Comparison of ENCODE assay signal across 28 mouse cellular contexts in genomic region chr15:77174018-77174417, GRCm38 (mm10).
DNase-seq lines count a peak whose midpoint lies in the region; ATAC-seq and TF ChIP-seq lines count a peak whose summit lies in the region.
"Had no signal": no experiment of that assay in that cellular context is flagged by ENCODE, and none has a peak within 500 bp of the region (broad histone marks: within the 10 kb centered on the region; RNA-seq: fewer than 3 reads in every experiment).

No protein-coding gene starts in this region.

- peak overlapping the region; percentile 54 for H3K27ac ChIP-seq in heart, adult 2 months
- H3K27ac ChIP-seq in heart, embryonic 12.5 days (ENCODE audit: poor library complexity, severe bottlenecking): peak overlapping the region; percentile 55
- H3K27ac ChIP-seq in heart, embryonic 15.5 days: peak overlapping the region; percentile 67
- no peak overlapping the region for H3K27ac ChIP-seq in lung, postnatal 0 days (ENCODE audit: low read length)
- H3K27ac ChIP-seq: embryonic facial prominence, embryonic 10.5 days; embryonic facial prominence, embryonic 13.5 days; forebrain, embryonic 12.5 days; forebrain, embryonic 15.5 days; hindbrain, embryonic 10.5 days; hindbrain, embryonic 13.5 days; intestine, embryonic 15.5 days had no signal

- no peak overlapping the region for H3K9ac ChIP-seq in heart, adult 2 months (ENCODE audit: low read depth, low read length)
- H3K9ac ChIP-seq in heart, embryonic 12.5 days: no peak overlapping the region
- no peak overlapping the region for H3K9ac ChIP-seq in heart, embryonic 15.5 days
- no peak overlapping the region for H3K9ac ChIP-seq in lung, postnatal 0 days (replicated peaks; ENCODE audit: low read depth)
- H3K9ac ChIP-seq: embryonic facial prominence, embryonic 13.5 days; forebrain, embryonic 12.5 days; forebrain, embryonic 15.5 days; hindbrain, embryonic 13.5 days; intestine, embryonic 15.5 days had no signal

- H3K36me3 ChIP-seq in heart, adult 2 months (ENCODE audit: control insufficient read depth, insufficient read depth, low read length): peaks cover 16% of the 10 kb centered on the region
- H3K36me3 ChIP-seq in heart, embryonic 12.5 days: no peaks in the 10 kb centered on the region
- H3K36me3 ChIP-seq in heart, embryonic 15.5 days: no peaks in the 10 kb centered on the region
- no peaks in the 10 kb centered on the region for H3K36me3 ChIP-seq in lung, postnatal 0 days (ENCODE audit: insufficient read depth, low read length)
- H3K36me3 ChIP-seq: embryonic facial prominence, embryonic 10.5 days; embryonic facial prominence, embryonic 13.5 days; forebrain, embryonic 12.5 days; forebrain, embryonic 15.5 days; hindbrain, embryonic 10.5 days; hindbrain, embryonic 13.5 days; intestine, embryonic 15.5 days had no signal

- WGBS in heart, adult 2 months: 61% methylated on average over 5 of the region's 5 CpGs
- 50% methylated on average over 5 of the region's 5 CpGs for WGBS in heart, embryonic 12.5 days
- WGBS in heart, embryonic 15.5 days: 49% methylated on average over 5 of the region's 5 CpGs
- WGBS in lung, postnatal 0 days: 66% methylated on average over 5 of the region's 5 CpGs

- H3K9me3 ChIP-seq in heart, embryonic 12.5 days (replicated peaks): no peaks in the 10 kb centered on the region
- H3K9me3 ChIP-seq in heart, embryonic 15.5 days (replicated peaks): no peaks in the 10 kb centered on the region
- H3K9me3 ChIP-seq in lung, postnatal 0 days (ENCODE audit: low read length): no peaks in the 10 kb centered on the region
- H3K9me3 ChIP-seq: embryonic facial prominence, embryonic 10.5 days; embryonic facial prominence, embryonic 13.5 days; forebrain, embryonic 12.5 days; forebrain, embryonic 15.5 days; hindbrain, embryonic 10.5 days; hindbrain, embryonic 13.5 days; intestine, embryonic 15.5 days had no signal

- H3K4me1 ChIP-seq in heart, adult 2 months (ENCODE audit: control insufficient read depth, insufficient read depth, low read length): peaks cover 6% of the 10 kb centered on the region
- H3K4me1 ChIP-seq in heart, embryonic 12.5 days (replicated peaks): peaks cover 40% of the 10 kb centered on the region
- peaks cover 24% of the 10 kb centered on the region for H3K4me1 ChIP-seq in heart, embryonic 15.5 days (replicated peaks)
- no peaks in the 10 kb centered on the region for H3K4me1 ChIP-seq in lung, postnatal 0 days (ENCODE audit: insufficient read depth, low read depth, low read length)
- H3K4me1 ChIP-seq: hindbrain, embryonic 10.5 days; intestine, embryonic 15.5 days had no signal

- H3K4me2 ChIP-seq in heart, embryonic 12.5 days: no peak overlapping the region
- H3K4me2 ChIP-seq in heart, embryonic 15.5 days: no peak overlapping the region
- H3K4me2 ChIP-seq in lung, postnatal 0 days (replicated peaks; ENCODE audit: low read depth, low read length): no peak overlapping the region
- H3K4me2 ChIP-seq: embryonic facial prominence, embryonic 13.5 days; forebrain, embryonic 12.5 days; forebrain, embryonic 15.5 days; hindbrain, embryonic 13.5 days; intestine, embryonic 15.5 days had no signal

- no peak for ATAC-seq in heart, embryonic 12.5 days (ENCODE audit: insufficient number of reproducible peaks, low FRiP score)
- no peak; the same call in 1 of the 2 replicates for ATAC-seq in heart, embryonic 15.5 days (replicated peaks; ENCODE audit: insufficient number of reproducible peaks, insufficient read depth, low FRiP score, low read depth)
- ATAC-seq in lung, postnatal 0 days: peak; percentile 49
- ATAC-seq: activated CD4-positive, CD25-positive, alpha-beta regulatory T cell, adult 4 months; forebrain, embryonic 15.5 days; hindbrain, embryonic 16.5 days; intestine, embryonic 15.5 days had no signal

- no peak for TF ChIP-seq POLR2A in heart, adult 2 months (IDR thresholded peaks at IDR 0.05; ENCODE audit: insufficient read depth, low read depth, low read length)

- no peak for TF ChIP-seq CTCF in heart, adult 2 months (IDR thresholded peaks at IDR 0.05)
- no peak for TF ChIP-seq CTCF in lung, postnatal 0 days (IDR thresholded peaks at IDR 0.05)

- intact Hi-C loops in heart, adult 2 months (cut with DNase I): no loop called here
- intact Hi-C loops in heart, postnatal 10 days (cut with DNase I): no loop called here
- intact Hi-C loops in heart, postnatal 25 days (cut with DNase I): no loop called here

- no peak for TF ChIP-seq EP300 in heart, adult 2 months (IDR thresholded peaks at IDR 0.05; ENCODE audit: insufficient read depth, low read depth, low read length)
- no peak for TF ChIP-seq EP300 in lung, postnatal 0 days (IDR thresholded peaks at IDR 0.05)

- no peak for DNase-seq in heart, adult 2 months
- no peak for DNase-seq in heart, postnatal 10 days
- no peak for DNase-seq in heart, postnatal 4 days
- DNase-seq in heart, postnatal 25 days (ENCODE audit: low spot score): no peak
- peak; percentile 57 for DNase-seq in lung, postnatal 0 days (ENCODE audit: low spot score)
- no peak for DNase-seq in lung, postnatal 14 days
- DNase-seq: adrenal gland, adult 8-10 months; adrenal gland, postnatal 25 days; cerebellum, adult 11-12 months; cerebellum, adult 8-10 months; cerebellum, postnatal 10 days; cerebellum, postnatal 36 days; embryo, embryonic 11 days; gastrocnemius, postnatal 25 days; kidney, adult 11 months; kidney, adult 8-10 months had no signal

- no peak overlapping the region for H3K4me3 ChIP-seq in heart, adult 2 months
- H3K4me3 ChIP-seq in heart, embryonic 12.5 days: no peak overlapping the region
- no peak overlapping the region for H3K4me3 ChIP-seq in heart, embryonic 15.5 days
- no peak overlapping the region for H3K4me3 ChIP-seq in lung, postnatal 0 days (ENCODE audit: low read depth, low read length)
- H3K4me3 ChIP-seq: embryonic facial prominence, embryonic 10.5 days; embryonic facial prominence, embryonic 13.5 days; erythroblast, embryonic 14.5 days; forebrain, embryonic 12.5 days; forebrain, embryonic 15.5 days; hindbrain, embryonic 10.5 days; hindbrain, embryonic 13.5 days; intestine, embryonic 15.5 days had no signal

- peaks cover 7% of the 10 kb centered on the region for H3K79me2 ChIP-seq in heart, adult 2 months (replicated peaks; ENCODE audit: control insufficient read depth, insufficient read depth, low read length)

- no peaks in the 10 kb centered on the region for H3K27me3 ChIP-seq in heart, adult 2 months (ENCODE audit: control insufficient read depth, insufficient read depth, low read length)
- no peaks in the 10 kb centered on the region for H3K27me3 ChIP-seq in heart, embryonic 12.5 days (replicated peaks)
- H3K27me3 ChIP-seq in heart, embryonic 15.5 days: no peaks in the 10 kb centered on the region
- H3K27me3 ChIP-seq in lung, postnatal 0 days (replicated peaks; ENCODE audit: insufficient read depth, low read length): no peaks in the 10 kb centered on the region
- H3K27me3 ChIP-seq: embryonic facial prominence, embryonic 13.5 days; forebrain, embryonic 12.5 days; forebrain, embryonic 15.5 days; hindbrain, embryonic 13.5 days; intestine, embryonic 15.5 days had no signal
